Mouse (Mus musculus) spleen, adult 12 weeks (tissue): ENCODE measurements around the gene Mctp2.
"Not testable (repeated sequence)": the region's sequence is repeated elsewhere in the genome, so short reads cannot be mapped to it uniquely, and the experiment has no call there.

Experiments used
- DNase-seq: peaks from one replicate; pipeline ENCODE4 v3.0.0; 2022; ENCODE audit warnings: low spot score

Gene Mctp2

DNA sequence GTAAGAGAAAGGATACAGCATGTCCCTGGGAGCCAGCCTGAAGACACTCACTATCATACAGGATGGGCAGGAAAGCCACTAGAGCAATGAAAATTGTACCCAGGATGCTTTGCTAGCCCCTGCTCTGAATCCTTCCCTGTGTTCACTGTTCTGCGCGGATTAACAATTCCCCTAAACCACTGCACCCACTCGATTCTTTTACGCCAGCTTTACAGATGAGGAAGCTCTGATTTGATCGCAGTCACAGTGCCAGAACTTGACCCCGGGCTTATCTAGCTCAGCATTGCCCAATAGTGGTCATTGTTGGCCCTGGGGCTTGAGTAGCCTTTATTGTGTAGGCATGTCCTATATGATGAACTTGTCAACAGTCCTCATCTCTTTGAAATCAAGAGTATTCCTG is 34.9 kb downstream of the Mctp2 start:
- no peak for DNase-seq

- no peak for DNase-seq
These were observed 36.4 kb downstream of the Mctp2 start for GRCm38 (mm10) chr7:72269994-72270393.

- no peak for DNase-seq
These were observed 45.4 kb downstream of the Mctp2 start for GRCm38 (mm10) chr7:72260766-72261655.

DNA sequence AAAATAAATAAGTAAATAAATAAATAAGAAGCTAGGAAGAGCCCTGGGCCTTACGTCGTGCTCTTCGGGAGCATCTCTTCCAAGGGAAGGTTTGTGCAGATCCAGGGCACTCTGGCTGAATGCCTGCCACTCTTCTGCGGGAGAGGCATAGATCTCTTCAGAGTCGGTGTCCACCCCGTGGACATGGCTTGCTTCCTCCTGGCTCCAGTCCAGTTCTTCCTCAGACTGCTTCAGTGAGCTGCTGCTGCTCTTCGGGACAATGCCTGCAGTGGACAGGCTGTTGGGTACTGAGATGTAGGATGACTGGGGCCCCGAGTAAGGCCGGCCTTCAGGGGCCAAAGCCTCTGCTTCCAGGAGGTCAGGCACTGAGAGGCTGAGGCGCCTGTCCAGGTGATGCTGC is 47.4 kb downstream of the Mctp2 start:
- DNase-seq, result no peak

DNA sequence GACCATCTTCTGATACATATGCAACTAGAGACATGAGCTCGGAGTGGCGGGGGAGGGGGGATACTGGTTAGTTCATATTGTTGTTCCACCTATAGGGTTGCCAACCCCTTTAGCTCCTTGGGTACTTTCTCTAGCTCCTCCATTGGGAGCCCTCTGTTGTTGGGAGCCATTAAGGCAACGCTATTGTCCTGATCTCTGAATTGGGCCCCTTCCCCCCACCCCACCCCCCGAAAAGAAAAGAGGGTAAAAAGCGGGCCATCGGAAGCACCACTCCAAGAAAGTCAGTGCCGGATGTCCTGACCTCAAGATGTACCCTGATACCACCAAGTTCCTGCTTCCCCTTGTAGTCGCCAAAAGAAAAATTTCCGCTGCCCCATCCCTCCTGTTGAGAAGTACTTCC is 56.1 kb downstream of the Mctp2 start:
- not testable (repeated sequence) for DNase-seq

DNA sequence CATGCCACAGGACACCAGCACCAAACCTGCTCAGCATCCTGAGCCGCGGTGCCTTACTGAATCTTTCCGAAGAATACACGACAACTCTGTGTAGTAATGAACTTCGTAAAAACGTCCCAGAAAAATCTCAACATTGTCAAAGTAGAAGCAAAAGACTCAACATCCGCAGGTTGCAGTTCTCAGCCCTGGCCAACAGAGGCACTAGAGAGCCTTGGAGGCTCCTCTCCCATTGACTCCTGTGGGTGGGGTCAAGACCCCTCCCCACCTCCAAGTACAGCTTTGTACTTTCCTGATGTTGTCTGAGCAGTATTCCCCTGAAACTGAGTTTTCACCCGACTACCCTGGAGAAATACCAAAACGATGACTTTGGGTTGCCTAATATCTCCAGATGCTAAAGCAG is 65.1 kb downstream of the Mctp2 start:
- no peak for DNase-seq

DNA sequence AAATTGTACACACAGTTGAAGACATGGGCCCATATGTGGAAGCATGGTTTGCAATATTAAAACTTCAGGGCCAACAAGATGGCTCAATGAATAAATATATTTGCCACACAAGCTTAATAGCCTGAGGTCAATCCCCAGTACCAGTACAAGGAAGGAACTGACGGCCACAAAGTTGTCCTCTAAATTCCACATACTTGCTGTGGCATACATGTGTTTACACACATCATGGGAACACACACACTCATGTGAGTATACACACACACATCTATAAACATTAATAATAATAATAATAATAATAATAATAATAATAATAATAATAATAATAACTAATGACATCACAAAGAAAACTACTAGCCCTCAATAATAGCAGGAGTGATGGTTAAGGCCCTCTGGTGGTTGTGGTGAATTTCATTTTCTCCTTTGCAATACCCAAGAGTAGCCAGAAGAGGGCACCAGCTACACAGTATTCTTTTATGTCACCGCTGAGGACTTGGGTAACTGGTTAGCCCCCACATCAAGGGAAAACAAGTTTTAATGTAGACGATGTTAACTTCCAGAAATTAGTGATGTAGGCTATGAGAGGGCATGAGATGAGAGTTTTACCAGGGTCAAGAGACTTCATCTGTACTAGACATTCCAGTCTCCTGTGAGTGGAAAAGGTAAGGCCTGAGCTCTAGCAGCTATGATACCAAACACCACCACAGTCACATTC is 66.5 kb downstream of the Mctp2 start:
- peak; percentile 25 for DNase-seq

DNA sequence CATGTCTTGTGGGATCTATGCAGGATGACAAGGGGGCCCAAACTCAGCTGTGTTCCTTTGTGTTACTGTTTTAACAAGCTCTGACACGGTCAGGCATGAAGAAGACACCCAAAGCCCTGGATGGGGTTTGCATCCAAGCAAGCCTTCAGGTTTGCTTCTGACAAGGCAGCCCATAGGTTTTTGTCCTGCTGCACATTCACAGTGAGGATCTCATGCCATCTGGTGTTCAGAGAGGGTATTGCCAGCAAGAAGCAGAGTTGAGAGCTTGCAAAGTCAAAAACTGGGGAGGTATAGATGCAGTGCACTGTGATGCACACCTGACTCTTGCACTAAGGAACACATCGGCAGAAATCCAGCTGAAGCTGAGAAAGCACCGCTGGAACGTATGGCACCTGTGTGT is 67.8 kb downstream of the Mctp2 start:
- no peak for DNase-seq

DNA sequence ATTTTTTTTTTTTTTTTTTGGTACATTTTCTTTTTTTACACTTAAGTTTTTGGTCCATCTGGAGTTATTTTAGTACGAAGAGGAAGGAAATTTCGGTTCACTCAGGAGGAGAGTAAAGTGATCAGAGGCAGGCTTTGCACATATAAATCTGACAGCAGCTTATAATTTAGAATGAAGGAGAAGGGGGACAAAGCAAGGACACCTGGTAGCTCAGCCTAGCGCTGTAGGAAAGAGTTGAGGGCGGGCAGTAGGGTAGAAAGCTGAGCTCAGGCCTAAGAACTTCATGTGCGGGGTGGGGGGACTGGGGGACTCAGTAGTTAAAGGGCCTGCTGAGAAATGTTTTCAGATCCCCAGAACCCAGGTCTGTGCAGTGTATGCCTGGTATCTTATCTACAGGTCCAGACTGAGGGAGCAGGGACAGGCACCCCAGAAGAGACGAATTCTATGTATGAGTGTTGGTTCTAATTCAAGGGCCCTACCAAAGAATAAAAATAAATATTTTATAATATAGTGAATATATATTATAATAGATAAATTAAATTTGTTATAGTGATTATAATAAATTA is 71.9 kb downstream of the Mctp2 start:
- no peak for DNase-seq

DNA sequence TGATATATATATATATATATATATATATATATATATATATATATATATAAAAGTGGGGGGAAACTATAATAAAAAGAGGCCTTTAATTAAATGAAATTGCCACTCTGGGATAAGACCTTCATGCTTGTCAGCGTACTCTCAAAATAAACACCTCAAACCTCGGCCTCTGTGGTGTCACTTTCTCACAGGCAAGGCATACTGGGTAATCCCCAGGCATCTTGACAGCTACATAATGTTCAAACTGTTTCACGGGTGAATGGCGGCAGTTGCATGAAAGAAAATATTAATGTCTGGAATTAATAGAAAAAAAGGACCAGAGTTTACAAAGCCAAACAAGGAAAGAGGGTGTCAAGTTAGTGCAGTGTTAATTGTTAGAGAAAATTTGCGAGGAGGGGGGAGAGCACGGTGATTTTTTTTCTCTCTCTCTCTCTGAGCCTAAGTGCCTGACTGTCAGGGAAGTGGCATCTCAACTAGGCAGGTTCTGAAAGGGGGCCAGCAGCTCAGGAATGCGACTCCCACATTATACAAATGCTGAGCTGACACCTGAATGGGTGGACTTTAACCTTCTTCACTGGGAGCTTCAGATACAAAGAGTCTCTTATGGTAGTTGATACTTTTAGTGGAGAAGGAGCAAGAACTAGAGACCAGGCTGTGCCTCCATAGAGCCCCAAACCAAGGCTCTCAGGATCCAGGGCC is 75.1 kb downstream of the Mctp2 start:
- DNase-seq, result no peak

DNA sequence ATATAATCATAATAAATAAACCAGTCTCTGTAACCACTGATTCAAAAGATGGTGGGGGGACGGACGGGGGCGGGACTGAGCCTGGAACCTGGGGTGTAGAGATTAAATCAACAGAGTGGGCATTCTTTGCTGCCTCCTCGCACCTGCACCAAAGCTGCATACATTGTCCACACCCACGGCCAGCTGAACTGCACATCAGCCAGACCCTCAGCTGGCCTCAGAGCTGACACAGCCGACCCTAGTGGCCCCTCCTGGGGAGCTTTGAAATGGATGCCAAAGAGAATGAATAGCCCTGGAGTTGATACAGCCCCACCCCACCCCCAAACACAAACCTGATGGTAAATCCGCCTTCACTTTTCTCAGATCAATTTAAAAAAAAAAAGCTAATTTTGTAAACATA is 76.5 kb downstream of the Mctp2 start:
- no peak for DNase-seq

DNA sequence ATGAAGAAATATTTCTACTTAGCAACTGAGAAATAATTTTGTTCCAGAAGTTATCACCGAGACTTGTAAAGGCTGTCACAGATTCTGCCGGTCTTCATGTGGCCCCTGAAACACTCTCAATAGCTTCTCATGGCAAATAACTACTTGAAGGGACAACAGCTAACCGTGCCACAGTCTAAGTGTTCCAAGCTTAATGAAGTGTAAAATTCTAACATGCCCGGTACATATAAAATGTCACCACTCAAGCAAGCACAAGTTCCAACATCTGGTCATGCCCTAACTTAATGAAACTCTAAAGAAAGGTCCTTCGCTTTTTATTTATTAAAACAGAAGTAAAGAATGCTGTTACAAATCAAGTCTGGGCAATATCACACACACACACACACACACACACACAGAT is 82.8 kb downstream of the Mctp2 start:
- no peak for DNase-seq

DNA sequence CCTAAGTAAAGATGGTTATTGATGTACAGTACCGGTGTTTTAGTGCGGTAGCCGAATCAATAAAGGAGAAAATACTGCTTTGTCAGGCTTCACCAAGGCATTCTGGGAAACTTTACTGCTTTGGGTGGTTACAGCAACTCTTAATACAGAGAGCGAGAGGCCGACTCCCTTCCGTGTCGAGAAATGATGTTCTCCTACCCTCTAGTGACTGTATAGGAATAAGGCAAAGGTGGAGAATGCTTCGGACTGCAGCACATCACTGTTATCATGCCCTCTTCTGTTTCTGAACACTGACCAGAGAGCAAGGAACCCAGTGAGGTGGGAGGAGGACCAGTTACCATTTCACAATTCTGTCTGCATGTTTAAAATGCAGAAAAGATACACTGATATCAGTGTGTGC is 83.9 kb downstream of the Mctp2 start:
- no peak for DNase-seq

GRCm38 (mm10) chr7:72218048-72218447 is 88.4 kb downstream of the Mctp2 start:
- no peak for DNase-seq

DNA sequence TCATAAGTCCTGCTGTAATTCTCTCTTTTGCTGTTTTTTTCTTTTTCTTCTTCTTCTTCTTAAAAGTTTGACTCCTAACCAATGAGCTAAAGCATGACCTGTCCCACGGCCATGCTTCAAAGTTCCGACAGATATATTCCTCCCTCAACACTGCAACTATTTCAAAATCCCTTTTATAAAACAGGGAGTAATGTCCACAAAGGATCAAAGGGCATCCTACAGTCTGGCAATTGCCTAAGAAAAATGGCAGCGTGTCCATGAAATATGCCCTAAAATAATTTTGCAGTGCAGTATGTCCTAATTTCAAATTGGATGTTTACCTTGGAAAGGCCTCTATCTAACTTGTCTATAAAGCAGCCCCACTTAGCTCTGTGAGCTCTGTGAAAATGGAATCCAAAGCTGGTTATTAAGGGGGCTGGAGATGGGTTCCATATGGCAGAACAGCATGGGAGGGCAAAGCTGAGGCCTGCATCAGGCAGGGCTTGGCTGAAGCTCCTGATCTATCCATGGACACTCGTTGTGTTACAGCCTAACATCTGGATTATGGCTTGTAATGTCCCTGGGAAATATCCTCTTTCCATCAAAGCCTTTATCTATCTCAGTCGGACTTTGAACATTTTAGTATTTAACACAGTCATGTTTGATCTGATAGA is 90.7 kb downstream of the Mctp2 start:
- no peak for DNase-seq

- no peak for DNase-seq
These were observed 96.2 kb downstream of the Mctp2 start for GRCm38 (mm10) chr7:72210201-72210600.

GRCm38 (mm10) chr7:72209296-72209695 is 97.1 kb downstream of the Mctp2 start:
- DNase-seq, result no peak

- no peak for DNase-seq
These were observed 99.6 kb downstream of the Mctp2 start for GRCm38 (mm10) chr7:72206841-72207240.

- no peak for DNase-seq
These were observed 110.7 kb downstream of the Mctp2 start for GRCm38 (mm10) chr7:72195709-72196108.

GRCm38 (mm10) chr7:72193304-72193703 is 113.1 kb downstream of the Mctp2 start:
- DNase-seq, result no peak

- no peak for DNase-seq
These were observed 124.8 kb downstream of the Mctp2 start for GRCm38 (mm10) chr7:72181651-72182050.

- DNase-seq, result no peak
These were observed 137.1 kb downstream of the Mctp2 start for GRCm38 (mm10) chr7:72169320-72169719.
